Mouse (Mus musculus) kidney, adult 2 months (tissue): Measurements from ENCODE around the gene Bcas3. TPM values are rescaled to one million over a fixed set of nuclear protein-coding genes. Genes with fewer than 3 reads are reported as not detected.

Source experiments
- DNase-seq: peaks from one replicate; pipeline ENCODE4 v3.0.0; 2021
- H3K27ac ChIP-seq: fragments of 200-500 bp; 2 replicates; pipeline ENCODE4 v1.5.1; 2012; ENCODE audit warnings: low read depth, low read length, control low read depth, inconsistent platforms; ENCODE audit not compliant: insufficient read depth
- H3K27me3 ChIP-seq: fragments of 200-500 bp; replicated peaks from 2 replicates; pipeline ENCODE4 v1.6.1; 2012; ENCODE audit warnings: mild to moderate bottlenecking, moderate library complexity, low read length, inconsistent platforms; ENCODE audit not compliant: control insufficient read depth, insufficient read depth
- H3K36me3 ChIP-seq: fragments of 200-500 bp; 2 replicates; pipeline ENCODE4 v1.6.1; 2012; ENCODE audit warnings: mild to moderate bottlenecking, moderate library complexity, low read length, inconsistent platforms; ENCODE audit not compliant: control insufficient read depth, insufficient read depth
- H3K4me1 ChIP-seq: fragments of 200-500 bp; 2 replicates; pipeline ENCODE4 v1.6.1; 2011; ENCODE audit warnings: low read length; ENCODE audit not compliant: control insufficient read depth, insufficient read depth
- H3K4me3 ChIP-seq: fragments of 200-500 bp; 2 replicates; pipeline ENCODE4 v1.5.1; 2011; ENCODE audit warnings: mild to moderate bottlenecking, low read depth, low read length, control low read depth; ENCODE audit not compliant: insufficient read depth
- CTCF ChIP-seq: fragments of 200-500 bp; conservative IDR thresholded peaks from 2 replicates; pipeline ENCODE4 v1.5.1; 2011; ENCODE audit warnings: low read depth, mild to moderate bottlenecking, control low read depth, low read length, moderate library complexity, mixed read lengths; ENCODE audit not compliant: insufficient read depth, insufficient read length
- POLR2A ChIP-seq: fragments of 200-500 bp; IDR thresholded peaks from one replicate; pipeline ENCODE4 v1.6.1; 2011; ENCODE audit warnings: low read depth, low read length, control low read depth
- WGBS: fragments of 180-500 bp; shearing (Covaris S2); methylation state at CpG from one replicate; pipeline ENCODE4 v1.1.7; 2018; 5-methylcytosine and 5-hydroxymethylcytosine counted together
- polyA plus RNA-seq: library from polyadenylated mRNA; depleted of rRNA; stranded (reverse); fragments of >200 nt; gene quantifications from 2 replicates; pipeline ENCODE4 v1.2.3, GENCODE M21; 2012

The Bcas3 gene
- polyA plus RNA-seq, 1 experiment, result 47.3 TPM

DNA sequence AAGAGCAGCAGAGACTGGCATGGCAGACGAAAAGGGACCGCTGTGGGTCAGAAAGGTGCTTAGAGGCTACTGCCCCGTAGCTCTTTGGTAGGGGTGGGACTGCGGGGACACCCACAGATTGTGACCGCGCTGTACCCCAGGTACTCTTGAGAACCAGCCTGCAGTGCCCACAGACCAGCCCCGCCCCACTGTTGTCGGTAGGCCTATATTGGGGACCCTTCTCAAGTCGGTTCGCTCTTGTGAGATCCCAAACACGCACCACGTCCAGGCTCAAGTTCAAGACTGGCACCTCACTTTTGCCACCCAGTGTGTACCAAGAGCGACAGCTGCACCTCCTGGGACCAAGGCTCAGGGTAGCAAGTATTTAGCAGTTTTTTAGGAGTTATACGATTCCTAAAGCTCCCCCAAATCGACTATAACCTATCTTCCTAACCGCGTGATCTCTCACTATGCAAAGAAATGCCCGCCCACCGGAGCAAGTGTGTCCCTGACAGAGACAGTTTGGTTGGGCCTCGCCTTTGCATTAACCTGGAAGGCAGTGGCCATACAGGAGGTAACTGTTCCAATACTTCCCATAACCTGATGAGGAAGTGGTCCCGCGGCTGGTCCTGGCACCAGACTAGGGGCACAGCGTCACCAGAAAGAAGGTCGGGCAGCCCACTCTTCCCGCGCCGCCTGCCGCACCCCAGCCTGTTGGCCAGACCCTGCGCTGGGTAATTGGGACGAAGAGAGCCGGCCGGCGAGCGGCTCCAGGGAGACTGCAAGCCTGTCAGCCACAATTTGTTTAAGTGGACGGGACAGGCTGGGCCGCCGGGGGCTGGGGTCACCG is 475.9 kb downstream of the Bcas3 start:
- H3K27ac ChIP-seq, result peak overlapping the region; percentile 39
- H3K36me3 ChIP-seq, result no peaks in the 10 kb centered on the region
- TF ChIP-seq POLR2A (no peak), CTCF (no peak)
- H3K4me1 ChIP-seq, result peaks cover 19% of the 10 kb centered on the region
- WGBS, result 44% methylated on average over 38 of the region's 38 CpGs
- no peak for DNase-seq
- H3K27me3 ChIP-seq, result no peaks in the 10 kb centered on the region
- peak overlapping the region; percentile 6 for H3K4me3 ChIP-seq

DNA sequence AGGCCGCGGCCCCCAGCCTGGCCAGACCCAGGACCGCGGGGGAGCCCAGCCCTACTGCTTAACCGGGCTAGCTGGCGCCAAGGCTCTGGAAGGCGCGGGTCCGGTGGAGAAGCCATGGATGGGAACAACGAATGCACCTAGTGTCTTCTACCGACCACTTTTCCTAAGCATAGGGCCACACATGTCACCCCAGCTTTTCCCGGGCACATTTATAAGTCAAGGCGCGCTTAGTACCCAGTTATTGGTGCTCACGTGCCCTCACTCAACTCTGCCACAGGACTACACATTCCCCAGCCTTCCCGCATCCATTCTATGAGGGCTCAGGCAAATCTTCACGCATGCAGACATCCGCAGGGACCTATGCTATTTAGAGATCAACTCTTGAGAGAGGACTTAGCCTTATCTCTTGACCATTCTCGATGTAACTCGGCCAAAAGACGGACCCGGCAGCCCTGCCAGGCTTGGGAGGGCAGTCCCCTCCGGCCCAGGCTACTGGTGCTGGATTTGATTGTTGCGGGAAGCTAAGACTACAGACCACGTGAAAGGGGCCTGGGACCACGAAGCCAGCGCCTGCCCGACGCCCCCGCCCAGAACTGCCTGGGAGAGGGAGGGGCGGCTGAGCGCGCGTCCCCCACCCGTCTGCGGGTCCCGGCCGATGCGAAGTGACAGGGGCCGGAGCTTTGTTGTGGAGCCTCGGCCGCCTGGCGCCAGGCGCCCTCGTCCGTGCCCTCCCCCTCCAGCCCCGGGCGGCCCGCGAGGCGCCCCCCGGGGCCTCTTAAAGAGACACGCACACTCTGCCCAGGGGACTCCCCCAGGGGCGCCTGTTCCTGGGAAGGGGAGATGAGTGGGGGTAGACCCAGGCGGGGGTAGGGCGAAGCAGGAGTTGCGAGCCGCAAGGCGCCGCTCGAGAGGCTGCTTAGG is 476.8 kb downstream of the Bcas3 start:
- peak; percentile 32 for DNase-seq
- 11% methylated on average over 61 of the region's 61 CpGs for WGBS
- Histone ChIP-seq H3K4me1 (peaks cover 19% of the 10 kb centered on the region), H3K27me3 (no peaks in the 10 kb centered on the region), H3K27ac (peak overlapping the region; percentile 39), H3K36me3 (no peaks in the 10 kb centered on the region), H3K4me3 (peak overlapping the region; percentile 6)
- no peak for TF ChIP-seq POLR2A
- no peak for TF ChIP-seq CTCF

- peak; percentile 40 for DNase-seq
- H3K27ac ChIP-seq, result peak overlapping the region; percentile 90
Observed at GRCm38 (mm10) chr11:85830901-85831341, 478.0 kb downstream of the Bcas3 start.

DNA sequence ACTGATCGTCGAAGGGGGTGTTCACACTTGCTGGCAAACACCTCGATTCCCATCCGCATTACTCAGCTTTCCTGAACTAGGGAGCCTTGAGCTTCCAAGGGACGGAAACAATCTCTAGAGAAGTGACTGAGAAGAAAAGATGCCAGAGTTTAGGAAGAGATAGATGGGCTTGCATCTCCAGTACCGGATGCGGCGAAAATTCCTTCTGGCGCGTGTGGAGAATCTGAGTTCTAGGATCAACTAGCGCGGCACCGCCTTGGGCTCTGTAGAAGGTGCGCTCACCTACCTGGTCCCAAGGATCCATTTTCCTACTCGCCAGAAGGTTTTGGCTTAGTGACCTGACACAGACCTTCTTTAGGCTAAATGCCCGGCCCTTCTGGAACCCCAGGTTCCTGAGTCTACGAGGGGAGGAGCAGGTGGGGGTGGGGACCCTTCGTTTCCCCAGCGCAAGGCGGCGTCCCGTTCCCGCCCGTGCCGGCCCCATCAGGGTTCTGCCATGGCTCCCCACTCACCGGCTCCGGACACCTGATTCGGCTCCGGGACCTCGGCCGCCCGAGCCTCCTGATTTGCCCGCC is 478.8 kb downstream of the Bcas3 start:
- Histone ChIP-seq H3K27me3 (no peaks in the 10 kb centered on the region), H3K4me3 (peak overlapping the region; percentile 81), H3K4me1 (peaks cover 6% of the 10 kb centered on the region; the same call in 1 of the 2 replicates), H3K36me3 (no peaks in the 10 kb centered on the region; the same call in 1 of the 2 replicates), H3K27ac (peak overlapping the region; percentile 90)
- TF ChIP-seq CTCF (no peak), POLR2A (no peak)
- 3% methylated on average over 33 of the region's 33 CpGs for WGBS
- peak; percentile 54 for DNase-seq

More at GRCm38 (mm10) chr11:85830901-85831341, 478.0 kb downstream of the Bcas3 start:
- Histone ChIP-seq H3K27me3 (no peaks in the 10 kb centered on the region), H3K4me1 (peaks cover 13% of the 10 kb centered on the region), H3K36me3 (no peaks in the 10 kb centered on the region), H3K4me3 (peak overlapping the region; percentile 51)
- 25% methylated on average over 17 of the region's 17 CpGs for WGBS
- TF ChIP-seq CTCF, result no peak; the same call in 1 of the 2 replicates
- TF ChIP-seq POLR2A, result no peak

DNA sequence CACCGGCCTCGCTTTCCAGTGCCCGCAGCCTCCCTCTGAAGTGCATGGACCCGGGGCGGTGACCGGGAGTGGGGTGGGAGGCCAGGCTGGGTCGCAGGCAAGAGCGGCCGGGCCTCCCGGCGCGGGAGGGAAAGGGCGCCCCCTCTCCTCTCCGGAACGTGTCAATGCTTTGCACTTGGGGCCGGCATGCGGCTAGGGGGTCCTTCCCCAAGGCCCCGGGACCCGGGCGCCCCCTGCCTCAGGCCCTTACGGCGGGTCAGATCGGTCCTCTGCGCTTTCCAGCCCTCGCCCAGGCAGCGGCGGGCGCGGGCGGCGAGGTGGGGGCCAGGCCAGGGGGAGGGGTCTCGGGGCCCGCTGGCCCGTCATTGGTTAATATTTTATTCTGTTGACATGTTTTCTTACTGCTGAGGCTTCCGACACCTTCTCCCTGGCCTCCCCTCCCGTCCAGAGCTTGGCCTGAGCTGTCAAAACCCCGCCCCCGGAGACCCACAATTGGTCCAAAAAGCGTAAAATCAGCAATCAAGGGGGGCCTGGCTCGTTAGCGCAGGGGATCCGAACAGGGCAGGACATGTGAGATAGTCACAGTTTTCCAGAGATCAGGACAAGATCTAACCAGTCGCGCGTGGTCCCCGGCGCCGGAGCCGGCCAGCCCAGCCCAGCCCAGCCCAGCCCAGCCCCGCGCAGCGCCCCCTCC is 479.4 kb downstream of the Bcas3 start, which contains the start of gene Tbx2:
Tbx2 (plus strand) TSS at position 321 of the 694 bp plus-strand sequence.
- peaks cover 6% of the 10 kb centered on the region; the same call in 1 of the 2 replicates for H3K4me1 ChIP-seq
- TF ChIP-seq CTCF, result no peak
- TF ChIP-seq POLR2A, result peak; percentile 90
- peak within 1 kb of the TSS; percentile 81 for H3K4me3 ChIP-seq
- no peaks in the 10 kb centered on the region for H3K27me3 ChIP-seq
- DNase-seq, result peak; percentile 97
- H3K27ac ChIP-seq, result peak within 1 kb of the TSS; percentile 90
- H3K36me3 ChIP-seq, result no peaks in the 10 kb centered on the region; the same call in 1 of the 2 replicates
- 2% methylated on average over 52 of the region's 52 CpGs for WGBS

- peak; percentile 37 for DNase-seq
- no peaks in the 10 kb centered on the region for H3K4me1 ChIP-seq
- H3K27ac ChIP-seq, result peak overlapping the region; percentile 66
- peaks cover 2% of the 10 kb centered on the region; the same call in 1 of the 2 replicates for H3K36me3 ChIP-seq
- TF ChIP-seq POLR2A (no peak), CTCF (no peak)
- no peaks in the 10 kb centered on the region for H3K27me3 ChIP-seq
- H3K4me3 ChIP-seq, result peak overlapping the region; percentile 81
- WGBS, result under 1% methylated on average over 53 of the region's 54 CpGs
Observed at GRCm38 (mm10) chr11:85833081-85833521, 480.1 kb downstream of the Bcas3 start.
